Mouse (Mus musculus) T-helper 17 cell (primary cell): ENCODE results near the gene Kcnk5.

Source experiments
- in situ Hi-C, 2 experiments: fragments of 300-600 bp; cut with MboI, MseI; formaldehyde crosslinking; loops; 1 replicate in 1 of 2; 2 replicates in 1 of 2; pipeline ENCODE4 v1.15.1; 2025; ENCODE audit warnings: high pct_unique_total_duplicates in 2 of 2

Kcnk5 gene

DNA sequence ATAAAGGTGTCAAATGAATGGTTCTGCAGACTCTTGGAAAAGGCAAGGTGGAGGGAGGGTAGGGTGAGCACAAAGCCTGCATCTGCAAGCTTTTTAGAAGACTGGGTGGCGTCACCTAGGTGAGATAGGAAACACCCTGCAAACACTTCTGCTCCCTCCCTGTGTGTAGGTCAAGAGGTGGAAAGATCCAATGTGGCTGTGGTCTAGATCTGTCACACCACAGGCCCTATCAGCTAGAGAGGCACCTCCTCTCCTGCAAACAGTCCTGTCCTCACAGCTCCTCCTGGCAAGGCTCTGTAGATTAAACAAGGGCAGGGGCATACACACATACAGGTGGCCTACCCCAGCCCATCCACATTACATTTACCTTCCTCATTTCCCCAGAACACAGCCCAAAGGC lies 13.1 kb downstream of the Kcnk5 start:
- in situ Hi-C loops = loop anchor here in 1 of 2 experiments (10.0 kb wide), 1 partner anchor 906 kb away; no protein-coding TSS in a partner anchor

DNA sequence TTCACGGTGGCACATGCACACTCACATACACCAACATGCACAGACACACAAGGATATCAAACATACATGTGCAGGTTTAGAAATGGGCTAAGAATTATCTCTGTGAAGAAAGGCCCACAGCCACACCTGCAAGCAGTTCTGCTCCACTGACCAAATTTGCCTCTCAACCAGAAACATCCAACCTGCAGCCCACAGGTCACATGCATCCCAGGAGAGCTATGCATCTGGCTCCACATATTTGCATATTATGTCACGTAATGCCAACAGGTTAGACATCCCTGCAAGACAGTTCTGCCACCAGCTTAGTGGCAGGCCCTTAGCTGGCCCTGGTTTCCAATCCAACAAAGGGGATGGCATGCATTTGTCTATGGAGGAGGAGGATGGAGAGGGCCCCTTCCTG lies 13.6 kb downstream of the Kcnk5 start:
- in situ Hi-C loops = loop anchor here in 1 of 2 experiments (10.0 kb wide), 1 partner anchor 907 kb away; no protein-coding TSS in a partner anchor

GRCm38 (mm10) chr14:20165413-20165812 lies 16.2 kb downstream of the Kcnk5 start:
- in situ Hi-C loops = loop anchor here in 1 of 2 experiments (10.0 kb wide), 1 partner anchor 909 kb away; no protein-coding TSS in a partner anchor

DNA sequence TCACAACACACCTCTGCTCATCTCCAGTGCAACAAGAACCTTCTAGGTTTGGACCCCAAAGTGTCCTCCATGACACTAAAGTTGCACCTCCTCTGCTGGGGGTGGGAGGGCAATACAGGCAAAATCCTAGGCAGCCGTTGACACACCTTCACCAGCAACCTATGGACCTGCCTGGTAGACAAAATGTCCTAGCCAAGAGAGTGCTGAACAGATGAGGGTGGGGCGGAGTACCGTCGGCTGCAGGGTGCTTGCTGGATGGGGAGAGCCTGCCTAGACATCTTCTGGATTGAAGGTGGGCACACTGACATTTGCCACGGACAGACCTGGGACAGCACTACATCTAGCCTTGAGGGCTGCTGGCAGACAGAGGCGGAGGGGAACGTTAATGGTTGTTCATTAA lies 17.2 kb downstream of the Kcnk5 start:
- in situ Hi-C loops = loop anchor here in 1 of 2 experiments (10.0 kb wide), 1 partner anchor 910 kb away; no protein-coding TSS in a partner anchor

DNA sequence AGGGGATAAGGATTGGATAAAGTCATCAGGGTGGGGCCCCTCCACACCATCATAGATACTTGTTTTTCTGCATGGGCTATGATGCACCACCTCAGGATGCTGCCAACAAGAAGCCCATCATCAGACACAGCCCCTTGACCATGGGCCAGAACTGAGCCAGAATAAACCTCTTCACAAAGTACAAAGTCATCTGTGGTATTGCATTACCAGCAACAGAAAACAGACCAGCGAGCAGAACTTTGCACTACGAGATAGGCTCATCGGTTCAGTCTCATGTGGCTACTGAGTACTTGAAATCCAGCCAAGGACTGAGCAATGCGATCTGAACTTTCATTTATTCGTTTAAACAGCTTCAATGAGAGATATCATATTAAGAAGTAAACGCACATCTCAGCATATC lies 18.9 kb downstream of the Kcnk5 start:
- in situ Hi-C loops = loop anchor here in 1 of 2 experiments (10.0 kb wide), 1 partner anchor 912 kb away; no protein-coding TSS in a partner anchor

DNA sequence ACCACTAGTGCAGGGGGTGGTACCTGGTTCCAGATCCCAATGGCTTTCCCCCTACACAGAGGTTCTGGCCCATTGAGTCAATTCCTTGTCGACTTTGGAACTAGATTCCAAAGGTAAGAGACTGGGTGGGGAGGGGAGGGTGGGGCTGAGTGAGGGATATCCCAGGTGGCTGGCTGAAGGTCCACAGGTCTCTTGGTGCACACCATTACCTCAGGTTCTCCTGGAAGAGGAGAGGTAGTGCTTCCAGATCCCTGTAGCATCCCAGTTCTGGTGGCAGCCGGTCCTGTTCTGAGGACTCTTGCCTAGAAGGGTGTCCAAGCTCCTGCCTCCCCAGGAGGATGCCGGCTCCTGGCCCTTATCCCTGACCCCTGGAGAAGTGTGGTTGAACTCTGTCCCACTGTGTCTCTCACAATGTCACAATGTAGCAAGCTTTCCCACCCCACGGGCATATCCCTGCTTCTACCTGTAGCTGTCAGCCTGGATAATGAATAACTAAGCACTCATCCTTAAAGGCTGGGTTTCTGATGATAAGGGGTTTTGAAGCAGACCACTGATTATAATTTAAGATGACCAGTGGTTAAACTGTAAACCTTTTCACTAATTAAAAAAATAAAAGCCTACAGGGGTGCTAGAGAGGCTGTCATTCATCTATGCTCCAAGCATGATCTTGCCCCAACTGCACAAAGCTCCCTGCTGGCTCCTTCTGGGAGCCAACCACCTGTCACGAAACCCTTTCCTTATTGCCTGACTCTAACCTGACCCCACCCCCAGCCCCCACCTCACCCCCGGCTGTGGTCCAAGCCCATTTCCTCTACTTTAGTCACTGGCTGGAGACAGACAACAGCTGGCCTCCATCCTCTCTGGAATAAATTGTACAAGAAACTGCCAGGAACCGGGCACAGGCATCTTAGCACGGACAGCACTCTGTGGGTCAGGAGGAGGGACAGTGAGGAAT lies 22.6 kb downstream of the Kcnk5 start:
- in situ Hi-C loops = no loop called here

GRCm38 (mm10) chr14:20157595-20157994 lies 24.0 kb downstream of the Kcnk5 start:
- in situ Hi-C loops = no loop called here

- in situ Hi-C loops = no loop called here
Measured at GRCm38 (mm10) chr14:20155718-20156117, 25.9 kb downstream of the Kcnk5 start.

DNA sequence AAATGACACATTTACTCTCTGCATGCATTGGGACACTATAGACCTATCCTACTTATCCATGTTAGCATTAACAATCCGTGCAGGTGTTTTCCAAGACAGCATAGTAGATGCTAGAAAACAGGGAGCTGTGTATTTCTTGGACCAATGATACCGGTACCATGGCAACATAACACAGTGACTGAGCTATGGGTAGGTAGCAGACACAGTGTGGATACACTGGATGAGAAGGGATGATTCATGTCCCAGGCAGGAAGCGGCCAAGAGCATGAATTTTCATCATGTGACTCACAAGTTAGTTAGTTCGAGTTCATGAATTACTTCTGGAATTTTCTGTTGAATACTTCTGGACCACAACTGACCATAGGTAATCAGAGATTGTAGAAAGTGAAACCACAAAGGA lies 26.7 kb downstream of the Kcnk5 start:
- in situ Hi-C loops = no loop called here

DNA sequence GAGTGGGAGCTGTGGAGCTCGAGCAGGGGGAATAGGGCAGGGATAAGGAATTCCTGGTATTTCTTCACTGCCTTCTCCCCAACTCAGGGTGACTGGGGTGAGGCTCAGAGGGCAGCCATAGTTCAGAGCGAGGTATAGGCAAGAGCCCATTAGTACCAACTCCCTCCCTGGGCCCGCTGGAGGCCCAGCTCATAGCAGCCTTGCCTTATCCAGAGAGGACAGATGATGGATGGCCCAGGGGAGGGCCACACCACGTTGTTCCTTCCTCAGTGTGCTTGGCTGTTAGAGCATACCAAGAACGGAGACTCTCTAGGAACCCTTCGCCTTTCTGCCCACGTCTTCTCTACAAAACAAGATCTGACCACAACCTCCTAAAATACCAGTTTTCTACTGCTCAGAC lies 27.4 kb downstream of the Kcnk5 start:
- in situ Hi-C loops = no loop called here

DNA sequence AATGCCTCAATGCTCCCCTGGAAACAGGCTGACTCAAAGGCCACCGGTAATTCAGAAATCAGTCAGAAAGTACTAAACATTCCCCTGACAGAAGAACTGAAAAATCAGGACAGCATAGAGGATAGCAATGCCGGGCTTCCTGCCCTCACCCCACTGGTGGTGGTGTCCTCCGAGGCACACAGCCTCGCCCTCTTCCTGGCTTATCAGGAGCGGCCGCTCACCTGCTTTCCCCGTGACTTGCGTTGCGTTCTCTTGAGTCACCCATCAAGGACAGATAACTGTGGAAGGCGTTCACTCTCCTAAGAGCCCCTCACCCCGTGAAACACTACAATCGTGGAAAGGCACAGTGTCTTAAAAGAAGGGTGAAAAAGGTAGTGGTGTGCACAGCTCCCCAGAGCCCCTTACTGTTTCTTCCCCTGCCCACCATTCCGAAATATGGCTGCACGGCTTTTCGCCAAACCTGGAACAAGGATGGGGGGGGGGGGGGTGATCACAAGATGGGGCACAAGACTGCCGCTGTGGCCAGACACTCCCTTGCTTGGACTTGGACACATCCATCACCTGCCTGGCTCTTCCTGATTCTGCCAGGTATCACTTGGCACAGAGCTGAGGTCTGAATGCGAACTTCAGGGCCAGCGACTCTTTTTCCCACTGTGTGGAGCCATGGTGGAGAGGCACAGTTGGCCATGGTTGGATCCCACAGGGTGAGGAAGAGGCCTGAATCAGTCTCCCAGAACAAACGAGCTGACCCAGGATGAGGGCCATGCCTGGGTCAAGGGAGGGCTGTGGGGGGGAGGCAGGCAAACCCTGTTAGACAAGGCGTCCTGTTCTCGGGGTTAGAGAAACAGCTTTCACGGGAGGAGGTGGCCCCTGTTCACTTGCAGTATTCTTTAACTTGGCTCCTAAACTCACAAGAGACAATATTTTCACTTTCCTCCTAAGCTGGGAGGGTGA lies 32.2 kb downstream of the Kcnk5 start:
- in situ Hi-C loops = loop anchor here in 1 of 2 experiments (25.0 kb wide), 1 partner anchor 1262 kb away; the partner anchor contains the start of gene Ube2e2

DNA sequence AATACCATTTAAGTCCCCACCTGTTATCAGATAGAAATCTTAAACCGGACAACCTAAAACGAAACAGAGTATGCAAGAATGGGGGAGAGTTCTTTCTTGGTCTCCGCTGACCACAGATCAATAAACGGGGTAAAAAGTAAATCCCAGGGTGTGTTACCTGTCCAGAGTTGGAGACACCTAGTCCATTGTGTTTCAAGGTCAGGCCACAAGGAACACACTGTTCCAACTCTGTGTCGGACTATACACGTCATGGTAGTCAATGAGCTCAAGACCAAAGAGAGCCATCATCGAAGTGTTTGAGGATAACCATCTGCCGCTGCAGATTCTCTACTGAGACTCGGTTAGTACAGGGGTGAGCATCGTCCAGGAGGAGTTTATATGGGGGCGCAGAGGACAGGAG lies 33.1 kb downstream of the Kcnk5 start:
- in situ Hi-C loops = loop anchor here in 1 of 2 experiments (25.0 kb wide), 1 partner anchor 1261 kb away; the partner anchor contains the start of gene Ube2e2

- in situ Hi-C loops = loop anchor here in 1 of 2 experiments (25.0 kb wide), 1 partner anchor 1261 kb away; the partner anchor contains the start of gene Ube2e2
Measured at GRCm38 (mm10) chr14:20147854-20148253, 33.8 kb downstream of the Kcnk5 start.

DNA sequence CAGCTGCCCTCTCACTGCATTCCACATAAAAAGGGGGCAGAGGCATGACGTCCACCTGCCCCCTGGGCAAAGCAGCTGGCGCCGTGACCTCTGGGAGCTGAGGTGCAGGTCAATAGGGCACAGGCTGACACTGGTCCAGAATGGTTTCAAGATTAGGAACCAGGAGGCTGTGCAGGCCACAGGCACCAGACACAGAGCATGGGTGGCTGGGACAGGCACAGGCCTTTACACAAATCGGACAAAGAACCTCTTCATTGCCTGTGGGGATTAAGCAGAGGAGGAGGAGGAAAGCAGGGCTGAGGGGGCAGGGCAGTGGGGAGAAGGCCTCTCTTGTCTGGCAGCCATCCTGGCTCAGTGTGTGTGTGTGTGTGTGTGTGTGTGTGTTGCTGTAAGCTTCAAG lies 37.5 kb downstream of the Kcnk5 start:
- in situ Hi-C loops = loop anchor here in 1 of 2 experiments (25.0 kb wide), 1 partner anchor 1257 kb away; the partner anchor contains the start of gene Ube2e2

DNA sequence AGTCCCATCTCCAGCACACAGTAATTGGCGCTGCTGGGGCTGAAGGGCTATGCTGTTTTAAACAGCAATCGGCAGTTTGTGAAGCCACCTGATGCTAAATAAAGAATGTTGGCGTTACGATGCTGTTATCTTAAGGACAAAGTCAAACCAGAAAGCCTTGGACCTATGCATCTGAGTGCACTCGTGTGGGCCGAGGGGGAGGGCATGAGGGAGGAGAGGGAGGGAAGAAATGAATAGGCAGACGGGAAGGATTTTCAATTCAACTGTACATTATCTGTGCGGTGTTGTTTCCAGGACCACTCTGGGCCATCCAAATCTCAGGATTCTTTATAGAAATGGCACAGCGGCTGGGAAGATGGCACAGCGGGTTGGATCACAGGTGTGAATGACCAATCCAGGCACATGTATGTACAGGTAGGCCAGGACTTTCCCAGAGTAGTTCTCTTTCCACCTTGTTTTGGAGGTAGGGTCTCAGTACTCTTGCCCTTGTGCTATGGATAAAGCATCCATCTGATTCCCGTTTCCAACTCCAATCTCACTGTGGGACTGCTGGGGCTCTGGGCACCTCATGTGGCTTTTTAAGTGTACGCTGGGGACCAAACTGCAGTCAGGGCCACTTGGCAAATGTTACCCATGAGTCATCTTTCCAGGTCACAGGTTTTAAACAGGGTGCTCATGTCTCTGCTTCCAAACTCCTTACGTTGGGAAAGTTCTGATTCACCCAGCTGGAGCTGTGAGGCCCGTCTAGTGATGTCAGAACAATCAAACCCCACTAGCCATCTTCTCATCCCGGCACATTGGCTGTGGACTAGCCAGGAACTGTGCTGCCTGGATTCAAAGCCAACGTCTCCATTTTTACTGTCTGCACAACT lies 42.9 kb downstream of the Kcnk5 start, which contains the start of gene Saysd1:
Gene Saysd1, minus strand, starts transcription at position 51 of the 872 bp plus-strand sequence.
- in situ Hi-C loops = loop anchor here in 1 of 2 experiments (25.0 kb wide), 1 partner anchor 1251 kb away; the partner anchor contains the start of gene Ube2e2

GRCm38 (mm10) chr14:20134965-20135671 lies 46.5 kb downstream of the Kcnk5 start:
- in situ Hi-C loops = loop anchor here in 1 of 2 experiments (25.0 kb wide), 1 partner anchor 1248 kb away; the partner anchor contains the start of gene Ube2e2

- in situ Hi-C loops = loop anchor here (5.0 to 25.0 kb wide), 2 partner anchors 119 to 1241 kb away; partner anchors contain the start of gene Ube2e2 (in 1 of the 2)
Measured at GRCm38 (mm10) chr14:20128162-20128561, 53.4 kb downstream of the Kcnk5 start.

- in situ Hi-C loops = loop anchor here (5.0 to 25.0 kb wide), 2 partner anchors 120 to 1240 kb away; partner anchors contain the start of gene Ube2e2 (in 1 of the 2)
Measured at GRCm38 (mm10) chr14:20127406-20128087, 54.1 kb downstream of the Kcnk5 start.
